Mouse (Mus musculus) midbrain, embryonic 11.5 days (tissue): ENCODE results near the gene Srsf12. TPM values are rescaled to one million over a fixed set of nuclear protein-coding genes. Genes with fewer than 3 reads are reported as not detected.

Experiments
- ATAC-seq: fragments of 200-750 bp; cut with Nextera tagmentation; 2 replicates; pipeline ENCODE4 v1.8.0; 2017; ENCODE audit warnings: moderate TSS enrichment, moderate library complexity; ENCODE audit not compliant: low FRiP score
- DNase-seq: peaks from one replicate; pipeline ENCODE4 v3.0.0; 2015; ENCODE audit warnings: low spot score; ENCODE audit errors: missing footprints
- H3K27ac ChIP-seq: fragments of 300-500 bp; sonication (generic); 2 replicates; pipeline ENCODE4 v1.5.1; 2014; ENCODE audit warnings: low read depth, low read length
- H3K27me3 ChIP-seq: fragments of 300-500 bp; sonication (generic); 2 replicates; pipeline ENCODE4 v1.6.1; 2014; ENCODE audit warnings: mild to moderate bottlenecking, low read length, moderate library complexity, mixed read lengths; ENCODE audit not compliant: control insufficient read depth, insufficient read depth
- H3K36me3 ChIP-seq: fragments of 300-500 bp; sonication (generic); 2 replicates; pipeline ENCODE4 v1.6.1; 2014; ENCODE audit warnings: mild to moderate bottlenecking, low read length, moderate library complexity, mixed read lengths; ENCODE audit not compliant: control insufficient read depth, insufficient read depth
- H3K4me1 ChIP-seq: fragments of 300-500 bp; sonication (generic); 2 replicates; pipeline ENCODE4 v1.6.1; 2014; ENCODE audit warnings: low read length; ENCODE audit not compliant: control insufficient read depth, insufficient read depth
- H3K4me2 ChIP-seq: fragments of 300-500 bp; sonication (generic); 2 replicates; pipeline ENCODE4 v1.6.1; 2014; ENCODE audit warnings: mild to moderate bottlenecking, moderate library complexity
- H3K4me3 ChIP-seq: fragments of 300-500 bp; sonication (generic); 2 replicates; pipeline ENCODE4 v1.5.1; 2014; ENCODE audit warnings: low read depth, low read length
- H3K9ac ChIP-seq: fragments of 300-500 bp; sonication (generic); 2 replicates; pipeline ENCODE4 v1.6.1; 2014; ENCODE audit warnings: low read length
- H3K9me3 ChIP-seq: fragments of 300-500 bp; sonication (generic); 2 replicates; pipeline ENCODE4 v1.6.1; 2016; ENCODE audit warnings: low read length; ENCODE audit not compliant: control insufficient read depth
- WGBS: fragments of 180-500 bp; shearing (Covaris S2); extraction: QIAGEN DNeasy Blood & Tissue Kit; methylation state at CpG from one replicate; pipeline ENCODE4 v1.1.7; 2014; 5-methylcytosine and 5-hydroxymethylcytosine counted together
- polyA plus RNA-seq: library from polyadenylated mRNA; unstranded; fragments of >200 nt; fragmentation: Nextera tagmentation; extraction: Ambion mirVana; gene quantifications from 2 replicates; pipeline ENCODE4 v1.2.1, GENCODE M21; 2014

The Srsf12 gene
- polyA plus RNA-seq, 1 experiment from 2014 or later, result 9.2 TPM

- no peak overlapping the region for H3K4me2 ChIP-seq
- 65% methylated on average over 1 of the region's 1 CpGs for WGBS
- no peaks in the 10 kb centered on the region for H3K36me3 ChIP-seq
- no peak for ATAC-seq
- H3K9ac ChIP-seq, result no peak overlapping the region
- no peak overlapping the region for H3K4me3 ChIP-seq
- no peaks in the 10 kb centered on the region for H3K4me1 ChIP-seq
- no peak for DNase-seq
- H3K27me3 ChIP-seq, result no peaks in the 10 kb centered on the region
- no peak overlapping the region for H3K27ac ChIP-seq
- H3K9me3 ChIP-seq, result no peaks in the 10 kb centered on the region
These were observed 13.1 kb downstream of the Srsf12 start for GRCm38 (mm10) chr4:33221847-33222246.

GRCm38 (mm10) chr4:33224003-33224675 is 15.3 kb downstream of the Srsf12 start:
- Histone ChIP-seq H3K36me3 (no peaks in the 10 kb centered on the region), H3K4me2 (no peak overlapping the region), H3K4me1 (no peaks in the 10 kb centered on the region), H3K27ac (no peak overlapping the region), H3K4me3 (no peak overlapping the region), H3K9me3 (no peaks in the 10 kb centered on the region), H3K9ac (no peak overlapping the region), H3K27me3 (no peaks in the 10 kb centered on the region)
- DNase-seq, result no peak
- no peak for ATAC-seq
- 79% methylated on average over 7 of the region's 7 CpGs for WGBS

- H3K27ac ChIP-seq, result no peak overlapping the region
- no peaks in the 10 kb centered on the region for H3K27me3 ChIP-seq
- H3K4me2 ChIP-seq, result no peak overlapping the region
- no peaks in the 10 kb centered on the region for H3K36me3 ChIP-seq
- no peak overlapping the region for H3K9ac ChIP-seq
- H3K9me3 ChIP-seq, result no peaks in the 10 kb centered on the region
- ATAC-seq (no peak), DNase-seq (no peak)
- H3K4me1 ChIP-seq, result no peaks in the 10 kb centered on the region
- H3K4me3 ChIP-seq, result no peak overlapping the region
- WGBS, result 89% methylated on average over 7 of the region's 7 CpGs
These were observed 18.4 kb downstream of the Srsf12 start for GRCm38 (mm10) chr4:33227164-33227563.

GRCm38 (mm10) chr4:33229639-33230038 is 20.8 kb downstream of the Srsf12 start:
- no peak overlapping the region for H3K4me2 ChIP-seq
- no peak for DNase-seq
- H3K27ac ChIP-seq, result no peak overlapping the region
- no peaks in the 10 kb centered on the region for H3K4me1 ChIP-seq
- no peak for ATAC-seq
- H3K36me3 ChIP-seq, result no peaks in the 10 kb centered on the region
- H3K27me3 ChIP-seq, result no peaks in the 10 kb centered on the region
- no peaks in the 10 kb centered on the region for H3K9me3 ChIP-seq
- 83% methylated on average over 4 of the region's 4 CpGs for WGBS
- no peak overlapping the region for H3K4me3 ChIP-seq
- no peak overlapping the region for H3K9ac ChIP-seq

- WGBS, result 91% methylated on average over 18 of the region's 18 CpGs
- Histone ChIP-seq H3K4me1 (no peaks in the 10 kb centered on the region), H3K27me3 (no peaks in the 10 kb centered on the region), H3K4me2 (no peak overlapping the region), H3K27ac (no peak overlapping the region), H3K9ac (no peak overlapping the region), H3K4me3 (no peak overlapping the region), H3K36me3 (no peaks in the 10 kb centered on the region), H3K9me3 (no peaks in the 10 kb centered on the region)
- no peak for ATAC-seq
- DNase-seq, result no peak
These were observed 22.1 kb downstream of the Srsf12 start for GRCm38 (mm10) chr4:33230881-33231280.

GRCm38 (mm10) chr4:33242536-33242935 is 33.7 kb downstream of the Srsf12 start:
- Histone ChIP-seq H3K36me3 (no peaks in the 10 kb centered on the region; the same call in 1 of the 2 replicates), H3K27me3 (no peaks in the 10 kb centered on the region), H3K4me2 (no peak overlapping the region), H3K9me3 (no peaks in the 10 kb centered on the region), H3K27ac (no peak overlapping the region), H3K4me1 (peaks cover 3% of the 10 kb centered on the region), H3K9ac (no peak overlapping the region), H3K4me3 (no peak overlapping the region)
- 70% methylated on average over 5 of the region's 5 CpGs for WGBS
- DNase-seq, result no peak
- ATAC-seq, result no peak

- Histone ChIP-seq H3K4me1 (peaks cover 3% of the 10 kb centered on the region), H3K9ac (no peak overlapping the region), H3K9me3 (no peaks in the 10 kb centered on the region), H3K27ac (no peak overlapping the region), H3K4me3 (no peak overlapping the region), H3K4me2 (no peak overlapping the region), H3K27me3 (no peaks in the 10 kb centered on the region), H3K36me3 (no peaks in the 10 kb centered on the region; the same call in 1 of the 2 replicates)
- 81% methylated on average over 12 of the region's 12 CpGs for WGBS
- DNase-seq (peak; percentile 88), ATAC-seq (no peak)
These were observed 34.4 kb downstream of the Srsf12 start for GRCm38 (mm10) chr4:33243016-33243758.

- Histone ChIP-seq H3K27me3 (no peaks in the 10 kb centered on the region), H3K9me3 (no peaks in the 10 kb centered on the region), H3K36me3 (no peaks in the 10 kb centered on the region; the same call in 1 of the 2 replicates), H3K4me2 (no peak overlapping the region), H3K27ac (no peak overlapping the region), H3K4me1 (peaks cover 3% of the 10 kb centered on the region), H3K4me3 (no peak overlapping the region), H3K9ac (no peak overlapping the region)
- ATAC-seq, result no peak
- DNase-seq, result no peak
- 91% methylated on average over 4 of the region's 4 CpGs for WGBS
These were observed 35.1 kb downstream of the Srsf12 start for GRCm38 (mm10) chr4:33243921-33244320.

- Histone ChIP-seq H3K4me1 (peaks cover 5% of the 10 kb centered on the region), H3K9ac (no peak overlapping the region), H3K4me3 (no peak overlapping the region), H3K27me3 (no peaks in the 10 kb centered on the region), H3K4me2 (no peak overlapping the region), H3K27ac (no peak overlapping the region), H3K36me3 (no peaks in the 10 kb centered on the region; the same call in 1 of the 2 replicates), H3K9me3 (no peaks in the 10 kb centered on the region)
- WGBS, result 90% methylated on average over 14 of the region's 14 CpGs
- no peak for ATAC-seq
- DNase-seq, result no peak
These were observed 37.1 kb downstream of the Srsf12 start for GRCm38 (mm10) chr4:33245853-33246395.
